Mouse (Mus musculus) heart, adult 18-20 months (tissue): ENCODE measurements around the gene Cacnb3. TPM values are rescaled to one million over a fixed set of nuclear protein-coding genes. Genes with fewer than 3 reads are reported as not detected.

Experiments used
- DNase-seq, 2 experiments: peaks; one replicate each; pipeline ENCODE4 v3.0.0; 2021 to 2022; ENCODE audit warnings: mixed read lengths in 1 of 2
- total RNA-seq, 2 experiments: library from RNA; stranded (reverse); gene quantifications; 2 replicates each; pipeline ENCODE4 v1.2.3; 2021

Cacnb3 gene
- total RNA-seq, 2 experiments from 2014 or later, result 2.7 to 3.3 TPM

DNA sequence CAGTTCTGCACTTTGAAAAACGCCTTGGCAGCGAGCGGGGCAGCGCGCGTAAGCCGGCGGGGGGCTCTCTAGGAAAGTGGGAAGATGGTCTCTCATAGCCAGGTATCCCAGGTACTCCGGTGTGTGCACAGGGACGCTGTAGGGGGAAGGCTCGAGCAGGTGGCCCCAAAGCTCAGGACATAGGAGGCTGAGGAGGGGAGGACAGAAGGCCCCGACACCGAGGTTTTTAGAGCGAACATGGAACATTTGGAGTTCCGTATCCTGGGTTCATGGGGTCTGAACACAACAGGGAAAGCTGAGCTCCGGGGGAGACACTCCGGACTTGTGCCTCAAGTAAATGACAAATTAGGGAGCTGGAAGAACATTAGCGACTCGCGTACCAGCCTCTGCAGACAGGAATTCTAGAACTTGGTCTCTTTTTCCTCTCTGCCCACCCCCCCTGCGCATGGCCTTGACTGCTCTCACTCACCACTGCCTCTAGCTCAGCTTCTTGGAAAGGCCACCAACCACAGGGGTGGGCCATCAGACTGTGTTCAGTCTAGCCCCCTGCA lies 4.7 kb downstream of the Cacnb3 start:
- no peak for DNase-seq

GRCm38 (mm10) chr15:98636517-98636916 lies 5.9 kb downstream of the Cacnb3 start:
- no peak for DNase-seq

DNA sequence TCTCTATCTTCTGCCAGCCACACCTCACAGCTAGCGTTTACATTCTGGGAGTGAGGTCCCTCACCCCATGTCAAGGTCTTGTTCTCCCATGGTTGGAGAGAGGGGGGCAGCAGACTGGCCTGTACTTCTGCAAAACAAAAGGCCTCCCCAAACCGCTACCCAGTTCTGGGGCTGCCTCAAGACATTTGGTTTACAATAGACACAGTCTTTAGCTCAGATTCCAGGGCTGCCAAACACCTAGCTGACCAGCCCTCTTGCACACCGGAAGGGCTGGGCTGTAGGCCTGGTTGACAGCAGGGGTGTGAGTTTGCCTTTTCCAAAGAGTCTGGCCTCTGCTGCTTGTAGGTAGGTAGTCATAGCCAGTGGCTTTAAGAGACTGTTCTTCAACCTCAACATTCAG lies 6.5 kb downstream of the Cacnb3 start:
- no peak for DNase-seq

DNA sequence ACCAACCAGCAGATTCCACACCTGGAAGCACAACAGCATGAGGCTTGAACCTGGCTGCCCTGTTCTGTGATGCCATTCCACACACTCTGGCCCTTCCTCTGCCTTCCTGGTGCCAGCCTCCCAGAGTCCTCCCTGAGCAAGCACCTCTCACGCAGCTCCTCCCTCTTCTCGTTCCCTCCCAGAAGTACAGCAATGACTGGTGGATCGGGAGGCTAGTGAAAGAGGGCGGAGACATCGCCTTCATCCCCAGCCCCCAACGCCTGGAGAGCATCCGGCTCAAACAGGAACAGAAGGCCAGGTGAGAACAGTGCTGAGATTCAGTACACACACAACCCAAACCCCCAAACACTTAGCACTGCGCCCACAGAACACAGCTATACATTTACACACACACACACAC lies 9.5 kb downstream of the Cacnb3 start:
- DNase-seq, result no peak

GRCm38 (mm10) chr15:98644406-98644805 lies 13.8 kb downstream of the Cacnb3 start:
- no peak for DNase-seq

- no peak for DNase-seq
Observed at GRCm38 (mm10) chr15:98645057-98646026, 14.7 kb downstream of the Cacnb3 start.

GRCm38 (mm10) chr15:98646737-98647136 lies 16.1 kb downstream of the Cacnb3 start:
- no peak for DNase-seq

- no peak for DNase-seq
Observed at GRCm38 (mm10) chr15:98647308-98647707, 16.7 kb downstream of the Cacnb3 start.

DNA sequence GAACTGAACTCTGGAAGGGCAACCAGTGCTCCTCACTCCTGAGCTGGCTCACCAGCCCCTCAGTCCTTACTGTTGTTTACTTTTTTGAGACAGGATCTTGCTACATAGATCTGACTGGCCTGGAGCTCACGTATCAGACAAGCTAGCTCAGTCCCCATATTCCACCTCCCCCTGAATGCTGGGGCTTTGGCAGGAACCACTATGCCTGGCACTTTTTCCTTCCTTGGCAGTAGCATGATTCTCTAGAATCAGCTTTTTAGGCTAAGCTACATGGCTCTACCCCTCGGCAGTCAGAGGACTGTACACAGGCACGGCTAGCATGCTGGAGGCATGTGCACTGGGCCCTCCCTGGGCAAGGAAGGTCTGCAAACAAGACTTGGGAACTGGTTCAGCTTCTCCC lies 17.4 kb downstream of the Cacnb3 start:
- no peak for DNase-seq

- no peak for DNase-seq
Observed at GRCm38 (mm10) chr15:98651431-98651830, 20.8 kb downstream of the Cacnb3 start.

DNA sequence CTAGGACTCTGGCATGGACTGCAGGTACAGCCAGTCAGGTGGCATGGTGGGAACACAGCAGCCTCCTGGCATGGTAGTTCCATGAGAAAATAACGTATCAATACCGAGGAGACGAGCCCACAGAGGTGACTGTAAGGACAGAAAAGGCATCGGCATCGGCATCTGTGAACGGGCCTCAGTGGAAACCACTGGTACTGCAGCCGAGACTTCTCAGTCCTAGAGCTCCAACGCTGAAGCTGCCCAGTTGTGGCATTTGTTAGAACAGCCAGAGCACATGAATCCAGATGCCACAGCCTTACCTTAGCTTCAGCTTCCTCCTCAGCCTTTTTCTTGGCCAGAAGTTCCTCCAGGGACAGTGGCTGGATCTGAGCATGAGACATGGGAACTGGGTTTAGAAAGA lies 21.5 kb downstream of the Cacnb3 start:
- no peak for DNase-seq

GRCm38 (mm10) chr15:98656982-98657751 lies 26.5 kb downstream of the Cacnb3 start:
- DNase-seq, result no peak

DNA sequence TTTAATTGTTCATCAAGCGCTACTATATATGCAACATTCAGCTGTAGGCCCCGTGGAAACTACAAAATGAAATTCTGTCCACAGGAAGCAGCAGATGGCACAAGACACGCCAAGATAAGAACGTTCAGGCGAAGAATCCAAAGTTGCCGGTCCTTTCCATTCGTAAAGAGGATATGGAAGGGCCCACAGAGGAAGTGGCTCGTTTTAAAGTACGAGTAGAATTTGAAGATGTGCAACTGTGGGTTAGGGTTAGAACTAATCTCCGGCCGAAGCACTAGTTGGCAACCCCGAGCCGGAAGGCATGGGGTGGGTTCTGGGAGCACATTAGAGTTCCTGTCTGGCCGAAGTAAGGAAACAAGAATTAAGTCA lies 31.5 kb downstream of the Cacnb3 start:
- DNase-seq, result no peak

DNA sequence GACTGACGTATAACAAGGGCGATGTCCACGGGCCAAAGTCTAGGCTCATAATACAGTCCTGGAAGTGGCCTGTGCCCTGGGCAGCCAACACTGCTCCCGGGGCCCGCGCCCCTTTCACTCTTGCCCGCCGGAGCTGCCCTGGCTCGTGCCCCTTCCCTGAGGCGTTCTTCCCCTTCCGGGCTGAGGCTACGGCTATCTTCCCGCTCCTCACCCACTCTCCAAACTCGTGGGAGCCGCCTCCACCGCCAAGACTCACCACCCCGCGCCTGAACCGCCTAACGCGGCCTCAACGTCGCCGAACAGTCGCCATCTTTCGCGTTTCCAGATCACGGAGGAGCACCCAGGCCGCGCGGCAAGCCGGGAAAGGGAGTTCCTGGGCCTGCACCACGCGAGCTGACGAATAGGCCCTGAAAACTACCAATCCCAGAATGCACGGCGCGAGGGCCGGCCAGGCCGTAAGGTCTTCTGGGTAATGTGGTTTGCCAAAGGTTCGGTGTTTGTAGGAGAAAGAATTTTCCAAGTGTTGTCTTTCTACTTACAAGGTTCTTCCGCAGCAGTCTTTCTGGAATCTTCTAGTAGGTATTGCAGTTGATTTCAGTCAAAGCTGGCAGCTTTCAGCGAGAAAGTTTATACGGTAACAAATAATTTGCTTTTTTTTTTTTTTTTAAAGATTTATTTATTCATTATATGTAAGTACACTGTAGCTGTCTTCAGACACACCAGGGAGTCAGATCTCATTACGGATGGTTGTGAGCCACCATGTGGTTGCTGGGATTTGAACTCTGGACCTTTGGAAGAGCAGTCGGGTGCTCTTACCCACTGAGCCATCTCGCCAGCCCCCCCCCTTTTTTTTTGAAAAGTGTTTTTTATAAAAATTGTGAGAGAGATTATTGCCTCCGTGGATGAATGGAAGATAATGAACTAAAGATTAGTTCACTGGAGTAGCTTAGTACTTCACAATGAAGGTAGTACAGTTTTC lies 32.2 kb downstream of the Cacnb3 start, which contains the start of gene Ddx23:
Ddx23 (minus strand) TSS at position 328 of the 979 bp plus-strand sequence.
- DNase-seq, result peak; percentile 97 to 98

DNA sequence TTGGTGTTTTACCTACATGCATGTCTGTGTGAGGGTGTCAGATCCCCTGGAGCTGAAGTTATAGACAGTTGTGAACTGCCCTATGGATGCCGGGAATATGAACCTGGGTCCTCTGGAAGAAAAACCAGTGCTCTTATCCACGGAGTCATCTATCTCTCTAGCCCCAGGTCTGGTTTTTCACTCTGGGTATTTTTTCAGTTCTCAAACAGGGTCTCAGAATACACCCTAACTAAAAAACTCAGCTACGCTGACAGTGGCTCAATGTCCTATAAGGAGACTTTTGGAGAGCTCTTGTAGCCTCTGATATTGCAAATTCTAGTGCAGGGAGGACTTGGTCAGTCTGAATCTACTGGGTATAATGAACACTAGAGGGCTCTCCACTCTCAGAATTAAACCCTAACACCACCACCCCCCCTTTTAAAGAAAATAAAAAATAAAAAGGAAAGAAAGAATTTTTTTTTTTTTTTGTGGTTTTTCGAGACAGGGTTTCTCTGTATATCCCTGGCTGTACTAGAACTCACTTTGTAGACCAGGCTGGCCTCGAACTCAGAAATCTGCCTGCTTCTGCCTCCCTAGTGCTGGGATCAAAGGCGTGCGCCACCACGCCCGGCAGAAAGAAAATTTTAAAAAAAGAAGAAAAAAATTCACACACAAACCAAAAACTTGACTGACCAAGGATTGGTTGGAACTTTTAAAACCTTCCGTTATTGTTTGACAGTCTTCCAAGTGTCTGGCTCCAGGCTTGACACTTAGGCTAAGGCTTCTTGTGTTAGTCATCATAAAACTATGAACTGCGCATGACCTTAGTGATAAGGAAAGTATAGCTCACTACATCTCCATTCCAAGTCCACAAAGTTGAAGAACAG lies 33.6 kb downstream of the Cacnb3 start:
- DNase-seq, result peak in 1 of 2 experiments; percentile 48

GRCm38 (mm10) chr15:98672592-98672991 lies 42.0 kb downstream of the Cacnb3 start:
- DNase-seq, result peak; percentile 28 to 63

- no peak for DNase-seq
Observed at GRCm38 (mm10) chr15:98673732-98674131, 43.1 kb downstream of the Cacnb3 start.

DNA sequence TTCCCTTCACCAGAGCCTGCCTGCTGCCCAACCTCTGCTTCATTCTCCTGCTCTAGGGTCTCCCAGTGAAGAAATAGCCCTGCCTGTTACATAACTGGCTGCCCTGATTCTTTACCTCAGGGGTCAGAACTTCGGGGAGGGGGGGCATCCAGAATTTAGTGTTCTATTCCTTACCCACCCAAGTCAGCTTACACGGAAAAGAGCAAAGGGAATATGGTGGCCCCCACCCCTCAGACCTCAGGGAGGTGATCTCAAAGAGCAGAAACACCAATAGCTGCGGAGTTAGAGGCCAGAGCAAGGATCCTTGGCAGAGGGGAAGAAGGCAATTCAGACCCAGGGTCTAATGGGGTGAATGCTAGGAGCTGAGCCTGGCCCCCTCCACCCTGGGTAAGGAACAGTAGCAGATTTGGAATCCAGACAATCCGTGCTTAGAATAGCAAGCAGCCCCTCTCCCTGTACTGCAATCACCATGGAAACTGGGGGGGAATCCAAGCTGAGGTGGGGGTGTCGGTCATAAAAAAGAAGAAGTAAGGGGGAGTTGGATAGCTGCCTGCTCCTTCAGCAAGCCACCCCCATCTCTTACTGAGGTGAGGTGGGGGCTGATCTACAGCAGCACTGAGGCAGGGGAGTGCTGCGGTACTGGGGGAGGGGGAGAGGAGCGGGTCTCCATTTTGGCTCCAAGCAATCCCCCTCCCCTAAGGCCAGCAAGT lies 43.8 kb downstream of the Cacnb3 start:
- DNase-seq, result no peak

- DNase-seq, result no peak
Observed at GRCm38 (mm10) chr15:98674994-98675545, 44.4 kb downstream of the Cacnb3 start.
